25 mouse cellular contexts compared by ENCODE assay signal in the genomic region with DNA sequence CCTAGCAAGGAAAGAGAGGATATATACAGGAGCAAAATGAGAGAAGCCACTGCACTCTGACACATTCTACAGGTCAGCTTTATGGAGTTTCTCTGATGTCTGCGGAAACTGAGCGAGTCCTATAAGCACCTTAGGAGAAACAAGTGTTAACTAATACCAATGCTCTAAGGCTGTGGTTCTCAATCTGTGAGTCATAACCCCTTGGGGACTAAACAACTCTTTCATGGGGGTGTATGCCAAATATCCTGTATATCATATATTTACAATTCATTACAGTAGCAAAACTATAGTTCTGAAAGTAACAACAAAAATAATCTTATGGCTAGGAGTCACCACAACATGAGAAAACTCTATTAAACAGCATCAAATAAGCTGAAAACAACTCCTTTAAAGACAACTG.
"Had no signal": no experiment of that assay in that cellular context is flagged by ENCODE, and none has a peak within 500 bp of the region (broad histone marks: within the 10 kb centered on the region; RNA-seq: fewer than 3 reads in every experiment).

No protein-coding gene starts in this region.

- H3K4me3 ChIP-seq: heart, adult 2 months; heart, embryonic 13.5 days; heart, embryonic 15.5 days; hindbrain, embryonic 13.5 days; hindbrain, embryonic 15.5 days; intestine, embryonic 15.5 days; layer of hippocampus, adult 2 months; left cerebral cortex, adult 2 months; limb, embryonic 10.5 days; limb, embryonic 12.5 days; liver, embryonic 13.5 days; liver, embryonic 15.5 days had no signal

- ATAC-seq: hindbrain, postnatal 0 days; intestine, embryonic 15.5 days; intestine, postnatal 0 days had no signal

- H3K27ac ChIP-seq: heart, adult 2 months; heart, embryonic 13.5 days; heart, embryonic 15.5 days; hindbrain, embryonic 13.5 days; hindbrain, embryonic 15.5 days; hindbrain, postnatal 0 days; intestine, embryonic 15.5 days; layer of hippocampus, adult 2 months; left cerebral cortex, adult 2 months; limb, embryonic 10.5 days; limb, embryonic 12.5 days; liver, embryonic 13.5 days; liver, embryonic 15.5 days had no signal

- DNase-seq: gastrocnemius, postnatal 14 days; gastrocnemius, postnatal 36 days; heart, adult 11 months; heart, adult 2 months; heart, postnatal 14 days; heart, postnatal 36 days; kidney, adult 18-20 months; kidney, adult 8-10 months; kidney, postnatal 10 days; kidney, postnatal 25 days; kidney, postnatal 4 days; liver; liver, embryonic 13.5 days had no signal
